Mouse (Mus musculus): Measurements from ENCODE around the gene Fam222a. TPM values are rescaled to one million over a fixed set of nuclear protein-coding genes. Genes with fewer than 3 reads are reported as not detected.

The Fam222a gene
- total RNA-seq (2023) = 8.1 to 12.4 TPM (median 9.7 TPM) in 4 replicates

DNA sequence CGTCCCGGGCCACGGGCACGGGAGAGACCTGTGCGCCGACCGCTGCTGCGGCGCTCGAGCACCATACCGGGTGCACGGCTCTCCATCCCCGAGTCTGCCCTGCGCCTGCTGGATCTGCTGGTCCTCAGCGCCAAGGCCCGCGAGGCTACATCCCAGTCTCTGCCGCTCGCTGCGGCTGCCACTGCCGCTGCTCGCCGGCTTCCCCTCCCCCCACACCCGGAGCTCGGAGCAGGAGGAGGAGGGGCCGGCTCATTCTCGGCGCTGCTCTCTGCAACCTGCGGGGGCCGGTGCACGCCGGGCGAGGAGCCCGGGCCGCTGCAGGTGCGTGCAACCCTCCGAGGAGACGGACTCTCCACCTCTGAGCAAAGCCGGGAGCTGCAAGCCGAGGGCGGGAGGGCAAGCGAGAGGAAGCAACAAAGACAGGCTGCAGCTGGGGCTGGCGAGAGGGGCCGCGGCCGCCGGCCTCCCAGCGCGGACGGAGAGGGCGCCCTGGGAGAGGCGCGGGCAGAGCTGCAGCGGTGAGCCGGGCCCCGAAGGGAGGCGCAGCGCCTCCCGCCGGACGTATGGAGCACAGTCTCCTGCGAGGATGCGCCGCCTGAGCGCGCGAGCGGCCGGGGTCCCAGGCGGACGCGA lies at the start of gene Fam222a:
Fam222a (plus strand) TSS at position 452 of the 633 bp plus-strand sequence.

DNA sequence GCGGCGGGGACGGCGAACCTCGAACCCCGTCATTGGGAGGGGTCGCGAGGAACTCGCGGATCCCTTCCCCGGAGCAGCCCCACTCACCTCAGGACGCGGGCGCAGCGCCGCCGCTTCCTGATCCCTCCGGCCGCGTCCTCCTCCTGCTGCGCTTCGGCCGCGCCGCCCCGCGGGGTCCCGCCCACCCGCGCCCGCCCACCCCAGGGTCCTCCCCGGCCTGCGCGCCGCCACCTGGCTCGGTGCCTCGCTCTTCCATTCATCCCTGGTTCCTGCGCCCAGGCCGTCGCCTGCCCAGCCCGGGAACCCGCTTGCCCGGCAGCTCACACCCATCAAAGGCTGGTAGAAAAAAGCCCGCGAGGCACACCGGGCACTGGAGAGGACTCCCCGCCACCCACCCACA lies 90.4 kb downstream of the Fam222a start, which contains the start of gene Trpv4:
Trpv4 (minus strand) TSS at position 167 of the 400 bp plus-strand sequence.

Other genes starting within 250 kb of the Fam222a start
- 72.8 to 82.9 TPM (median 79.2 TPM) in 4 replicates for gene Kctd10, start 187.5 kb upstream of the Fam222a start, total RNA-seq (2023)
- 53.2 to 67.7 TPM (median 56.7 TPM) in 4 replicates for gene Ube3b, start 187.4 kb upstream of the Fam222a start, total RNA-seq (2023)
- 7.1 to 9.7 TPM (median 7.9 TPM) in 4 replicates for gene Mmab, start 124.0 kb upstream of the Fam222a start, total RNA-seq (2023)
- 7.4 to 12.0 TPM (median 10.3 TPM) in 4 replicates for gene Mvk, start 123.7 kb upstream of the Fam222a start, total RNA-seq (2023)
- gene Trpv4, start 90.4 kb downstream of the Fam222a start, total RNA-seq (2023) = 0.16 to 2.0 TPM (median 1.0 TPM) in 3 of 4 replicates, not detected in the other
- 50.0 to 57.6 TPM (median 53.1 TPM) in 4 replicates for gene Gltp, start 123.0 kb downstream of the Fam222a start, total RNA-seq (2023)
- gene Tchp, start 139.7 kb downstream of the Fam222a start, total RNA-seq (2023) = 19.2 to 25.2 TPM (median 22.4 TPM) in 4 replicates
- gene Ankrd13a, start 206.7 kb downstream of the Fam222a start, total RNA-seq (2023) = 180 to 202 TPM (median 193 TPM) in 4 replicates
- gene Git2, start 207.5 kb downstream of the Fam222a start, total RNA-seq (2023) = 158 to 189 TPM (median 161 TPM) in 4 replicates

Measured in B cell, adult 62 days (primary cell).